Mouse (Mus musculus): Measurements from ENCODE around the gene Cuzd1. TPM values are rescaled to one million over a fixed set of nuclear protein-coding genes. Genes with fewer than 3 reads are reported as not detected.

Gene Cuzd1
- polyA plus RNA-seq, 1 experiment from 2014 or later, result 0.05 TPM

GRCm38 (mm10) chr7:131356105-131356504 is 34.0 kb upstream of the Cuzd1 start:
- Histone ChIP-seq H3K36me3 (ENCODE audit: control insufficient read depth, insufficient read depth) (peaks cover 44% of the 10 kb centered on the region), H3K9me3 (ENCODE audit: control insufficient read depth) (no peaks in the 10 kb centered on the region)

GRCm38 (mm10) chr7:131345856-131346541 is 23.9 kb upstream of the Cuzd1 start:
- Histone ChIP-seq H3K9me3 (ENCODE audit: control insufficient read depth) (no peaks in the 10 kb centered on the region), H3K4me3 (ENCODE audit: low read depth, low read length) (no peak overlapping the region), H3K4me2 (replicated peaks; ENCODE audit: low read depth) (no peak overlapping the region), H3K9ac (ENCODE audit: low read depth, low read length) (no peak overlapping the region), H3K27me3 (replicated peaks; ENCODE audit: control insufficient read depth, insufficient read depth, low read length) (no peaks in the 10 kb centered on the region), H3K4me1 (replicated peaks; ENCODE audit: control insufficient read depth, insufficient read depth, low read length) (no peaks in the 10 kb centered on the region), H3K36me3 (ENCODE audit: control insufficient read depth, insufficient read depth) (peaks cover 51% of the 10 kb centered on the region), H3K27ac (ENCODE audit: low read depth, low read length) (no peak overlapping the region)
- no peak for ATAC-seq
- WGBS, result 62% methylated on average over 7 of the region's 7 CpGs
- no peak for TF ChIP-seq CTCF (IDR thresholded peaks at IDR 0.05; ENCODE audit: low read depth)

More at GRCm38 (mm10) chr7:131356105-131356504, 34.0 kb upstream of the Cuzd1 start:
- no peaks in the 10 kb centered on the region for H3K27me3 ChIP-seq (replicated peaks; ENCODE audit: control insufficient read depth, insufficient read depth, low read length)
- H3K4me2 ChIP-seq (replicated peaks; ENCODE audit: low read depth), result no peak overlapping the region
- ATAC-seq, result no peak
- H3K4me3 ChIP-seq (ENCODE audit: low read depth, low read length), result no peak overlapping the region
- WGBS, result 95% methylated on average over 13 of the region's 13 CpGs
- no peak for TF ChIP-seq CTCF (IDR thresholded peaks at IDR 0.05; ENCODE audit: low read depth)
- H3K27ac ChIP-seq (ENCODE audit: low read depth, low read length), result no peak overlapping the region
- H3K9ac ChIP-seq (ENCODE audit: low read depth, low read length), result no peak overlapping the region
- H3K4me1 ChIP-seq (replicated peaks; ENCODE audit: control insufficient read depth, insufficient read depth, low read length), result no peaks in the 10 kb centered on the region

- Histone ChIP-seq H3K27me3 (replicated peaks; ENCODE audit: control insufficient read depth, insufficient read depth, low read length) (no peaks in the 10 kb centered on the region), H3K4me2 (replicated peaks; ENCODE audit: low read depth) (no peak overlapping the region), H3K4me3 (ENCODE audit: low read depth, low read length) (no peak overlapping the region), H3K4me1 (replicated peaks; ENCODE audit: control insufficient read depth, insufficient read depth, low read length) (no peaks in the 10 kb centered on the region), H3K9ac (ENCODE audit: low read depth, low read length) (no peak overlapping the region), H3K9me3 (ENCODE audit: control insufficient read depth) (no peaks in the 10 kb centered on the region), H3K27ac (ENCODE audit: low read depth, low read length) (no peak overlapping the region), H3K36me3 (ENCODE audit: control insufficient read depth, insufficient read depth) (peaks cover 21% of the 10 kb centered on the region)
- 45% methylated on average over 8 of the region's 8 CpGs for WGBS
- no peak for ATAC-seq
- no peak for TF ChIP-seq CTCF (IDR thresholded peaks at IDR 0.05; ENCODE audit: low read depth)
These were observed 15.5 kb upstream of the Cuzd1 start for GRCm38 (mm10) chr7:131337502-131338068.

- Histone ChIP-seq H3K36me3 (ENCODE audit: control insufficient read depth, insufficient read depth) (no peaks in the 10 kb centered on the region; the same call in 1 of the 2 replicates), H3K9ac (ENCODE audit: low read depth, low read length) (no peak within 1 kb of the TSS), H3K4me1 (replicated peaks; ENCODE audit: control insufficient read depth, insufficient read depth, low read length) (no peaks in the 10 kb centered on the region), H3K27me3 (replicated peaks; ENCODE audit: control insufficient read depth, insufficient read depth, low read length) (no peaks in the 10 kb centered on the region), H3K4me3 (ENCODE audit: low read depth, low read length) (no peak within 1 kb of the TSS), H3K27ac (ENCODE audit: low read depth, low read length) (no peak within 1 kb of the TSS), H3K4me2 (replicated peaks; ENCODE audit: low read depth) (no peak within 1 kb of the TSS), H3K9me3 (ENCODE audit: control insufficient read depth) (no peaks in the 10 kb centered on the region)
- no peak for ATAC-seq
- no peak for TF ChIP-seq CTCF (IDR thresholded peaks at IDR 0.05; ENCODE audit: low read depth)
- WGBS, result 62% methylated on average over 1 of the region's 1 CpGs
These were observed 11.5 kb upstream of the Cuzd1 start, which contains the start of gene Fam24a for GRCm38 (mm10) chr7:131333564-131333963. Fam24a (plus strand) TSS chr7:131333864.

- Histone ChIP-seq H3K4me2 (replicated peaks; ENCODE audit: low read depth) (no peak overlapping the region), H3K27me3 (replicated peaks; ENCODE audit: control insufficient read depth, insufficient read depth, low read length) (no peaks in the 10 kb centered on the region), H3K4me1 (replicated peaks; ENCODE audit: control insufficient read depth, insufficient read depth, low read length) (no peaks in the 10 kb centered on the region), H3K27ac (ENCODE audit: low read depth, low read length) (no peak overlapping the region), H3K9ac (ENCODE audit: low read depth, low read length) (no peak overlapping the region), H3K4me3 (ENCODE audit: low read depth, low read length) (no peak overlapping the region), H3K9me3 (ENCODE audit: control insufficient read depth) (no peaks in the 10 kb centered on the region), H3K36me3 (ENCODE audit: control insufficient read depth, insufficient read depth) (no peaks in the 10 kb centered on the region)
- ATAC-seq, result no peak
- 60% methylated on average over 2 of the region's 2 CpGs for WGBS
- no peak for TF ChIP-seq CTCF (IDR thresholded peaks at IDR 0.05; ENCODE audit: low read depth)
These were observed 9.6 kb upstream of the Cuzd1 start for GRCm38 (mm10) chr7:131331688-131332087.

GRCm38 (mm10) chr7:131329416-131329815 is 7.3 kb upstream of the Cuzd1 start, which contains the start of gene Fam24b:
Fam24b (minus strand) TSS chr7:131329516.
- no peak within 1 kb of the TSS for H3K4me3 ChIP-seq (ENCODE audit: low read depth, low read length)
- H3K27ac ChIP-seq (ENCODE audit: low read depth, low read length), result no peak within 1 kb of the TSS
- 89% methylated on average over 5 of the region's 5 CpGs for WGBS
- no peak within 1 kb of the TSS for H3K9ac ChIP-seq (ENCODE audit: low read depth, low read length)
- ATAC-seq, result no peak
- no peaks in the 10 kb centered on the region for H3K9me3 ChIP-seq (ENCODE audit: control insufficient read depth)
- H3K4me2 ChIP-seq (replicated peaks; ENCODE audit: low read depth), result no peak within 1 kb of the TSS
- no peaks in the 10 kb centered on the region for H3K27me3 ChIP-seq (replicated peaks; ENCODE audit: control insufficient read depth, insufficient read depth, low read length)
- no peaks in the 10 kb centered on the region for H3K4me1 ChIP-seq (replicated peaks; ENCODE audit: control insufficient read depth, insufficient read depth, low read length)
- no peaks in the 10 kb centered on the region for H3K36me3 ChIP-seq (ENCODE audit: control insufficient read depth, insufficient read depth)
- no peak for TF ChIP-seq CTCF (IDR thresholded peaks at IDR 0.05; ENCODE audit: low read depth)
